Mouse (Mus musculus) cerebellum, postnatal 10 days (tissue): ENCODE measurements around the gene Zfp385b.

ENCODE experiments used
- DNase-seq, 2 experiments: peaks; one replicate each; pipeline ENCODE4 v3.0.0; 2021; ENCODE audit warnings: mixed read lengths in 2 of 2

Zfp385b gene

DNA sequence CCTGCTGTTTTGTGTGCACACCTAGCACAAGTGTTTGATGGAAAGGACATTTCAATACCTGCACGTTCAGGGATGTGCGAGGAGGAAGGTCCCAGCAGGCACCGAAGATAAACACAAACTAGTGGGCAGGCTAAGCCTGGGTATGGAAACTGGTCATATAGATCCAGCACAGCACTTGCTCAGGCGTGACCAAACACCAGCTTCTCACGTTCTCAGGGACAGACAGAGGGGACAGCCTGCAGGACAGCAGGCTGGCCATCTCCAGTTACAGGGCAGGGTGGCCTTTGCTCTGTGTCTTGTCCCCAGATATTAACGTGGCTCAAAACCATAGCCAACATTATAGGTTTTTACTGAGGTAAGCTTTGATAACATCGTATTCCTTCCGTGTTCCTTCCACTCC lies 128.3 kb downstream of the Zfp385b start:
- no peak for DNase-seq

DNA sequence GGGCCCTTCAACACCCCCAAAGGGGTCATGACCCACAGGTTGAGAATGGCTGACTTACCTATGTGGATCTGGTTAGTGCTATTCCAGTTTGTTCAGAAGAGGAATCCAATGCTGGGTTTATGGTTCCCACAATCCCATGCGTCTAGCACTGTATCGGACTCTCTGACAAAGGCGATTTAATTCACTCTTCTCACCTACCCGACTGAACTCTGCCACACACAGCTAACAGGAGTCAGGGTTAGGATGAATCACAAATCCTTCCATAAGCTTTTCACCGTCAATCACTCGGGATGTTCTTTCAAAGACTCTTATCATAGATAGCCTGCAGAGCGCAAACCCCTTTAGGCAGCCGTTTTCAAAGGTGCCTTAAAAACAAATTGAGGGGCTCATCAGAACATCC lies 129.1 kb downstream of the Zfp385b start:
- no peak for DNase-seq

DNA sequence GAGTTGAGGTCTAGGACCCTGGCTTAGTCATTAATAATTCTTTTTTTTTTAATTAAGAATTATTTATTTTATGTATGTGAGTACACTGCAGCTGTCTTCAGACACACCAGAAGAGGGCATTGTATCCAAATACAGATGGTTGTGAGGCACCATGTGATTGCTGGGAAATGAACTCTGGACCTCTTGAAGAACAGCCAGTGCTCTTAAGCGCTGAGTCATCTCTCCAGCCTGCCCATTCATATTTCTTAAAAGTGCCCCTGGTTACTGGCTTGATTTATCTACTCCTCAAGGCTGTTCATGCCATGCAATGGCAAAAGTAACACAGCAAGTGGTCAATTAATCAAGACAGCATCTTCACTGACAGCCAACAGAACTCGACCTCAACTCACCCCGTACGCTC lies 130.8 kb downstream of the Zfp385b start:
- DNase-seq = no peak

DNA sequence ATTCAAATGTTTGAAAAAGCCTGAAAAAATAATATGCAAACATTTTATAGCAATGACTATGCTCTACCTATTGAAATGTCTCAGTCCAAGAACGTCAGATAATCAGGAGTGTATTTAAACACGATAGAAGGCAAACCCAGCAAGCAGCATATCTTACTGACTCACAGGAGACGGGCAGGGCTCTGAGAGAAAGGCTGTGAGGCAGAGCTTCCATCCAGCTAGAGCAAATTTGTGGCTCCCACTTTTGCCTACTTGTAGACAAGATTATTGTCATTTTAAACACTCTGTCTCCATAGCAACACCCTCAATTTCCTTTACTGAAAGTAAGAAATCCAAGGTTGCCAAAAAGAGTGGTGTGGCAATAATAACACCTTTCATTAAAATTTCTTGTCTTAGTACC lies 135.4 kb downstream of the Zfp385b start:
- DNase-seq = no peak

DNA sequence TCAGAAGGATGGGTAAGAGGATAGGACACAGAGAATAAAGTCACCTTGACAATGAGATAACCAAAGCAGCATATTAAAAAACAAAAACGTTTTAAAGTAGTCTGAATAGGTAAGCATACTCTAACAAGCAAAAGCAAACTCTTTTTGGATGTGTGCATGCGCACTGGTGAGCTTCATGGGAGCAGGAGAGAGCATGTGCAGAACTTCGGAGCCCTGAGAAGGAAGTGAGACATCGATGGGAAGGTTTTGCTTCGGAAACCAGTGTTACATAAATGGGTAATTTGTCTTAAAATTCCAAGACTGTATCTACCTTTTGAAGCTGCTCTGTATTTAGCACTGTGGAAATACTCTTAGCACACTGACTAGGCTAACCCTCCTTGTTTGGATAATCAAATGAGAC lies 137.2 kb downstream of the Zfp385b start:
- no peak for DNase-seq

DNA sequence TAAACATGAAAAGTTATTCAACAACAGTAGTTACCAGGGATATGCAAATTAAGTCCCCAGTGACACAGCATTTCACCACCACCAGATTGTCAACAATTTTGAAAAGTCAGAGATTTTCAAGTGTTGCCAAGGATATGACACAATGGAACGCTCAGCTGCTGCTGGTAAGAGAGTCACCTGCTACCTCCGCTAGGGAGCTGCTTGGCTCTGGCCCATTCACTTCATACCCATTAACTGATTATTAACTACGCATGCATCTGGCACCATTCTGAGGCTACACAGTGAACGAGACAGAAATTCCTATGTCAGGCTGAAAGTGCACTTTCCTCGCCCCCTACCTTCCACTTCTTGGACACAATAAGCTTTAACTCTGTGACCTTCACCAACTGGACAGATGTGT lies 137.7 kb downstream of the Zfp385b start:
- DNase-seq = peak; percentile 41 to 49

DNA sequence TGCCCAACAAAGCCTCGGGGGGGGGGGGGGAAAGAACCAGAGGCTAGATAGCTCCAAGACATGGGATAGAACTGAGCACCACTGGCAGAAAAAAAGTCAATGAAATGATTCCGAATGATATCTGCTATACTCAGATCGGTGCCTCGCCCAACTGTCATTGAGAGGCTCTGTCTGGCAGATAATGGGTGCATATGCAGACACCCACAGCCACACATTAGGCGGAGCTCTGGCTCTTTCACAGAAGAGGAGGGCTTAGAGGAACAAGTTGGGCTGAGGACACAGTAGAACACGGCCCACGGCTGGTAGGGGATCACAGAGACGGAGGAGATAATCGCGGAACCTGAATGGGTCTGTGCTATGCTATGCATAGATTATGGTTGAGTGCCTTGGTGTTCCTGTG lies 145.7 kb downstream of the Zfp385b start:
- no peak for DNase-seq

DNA sequence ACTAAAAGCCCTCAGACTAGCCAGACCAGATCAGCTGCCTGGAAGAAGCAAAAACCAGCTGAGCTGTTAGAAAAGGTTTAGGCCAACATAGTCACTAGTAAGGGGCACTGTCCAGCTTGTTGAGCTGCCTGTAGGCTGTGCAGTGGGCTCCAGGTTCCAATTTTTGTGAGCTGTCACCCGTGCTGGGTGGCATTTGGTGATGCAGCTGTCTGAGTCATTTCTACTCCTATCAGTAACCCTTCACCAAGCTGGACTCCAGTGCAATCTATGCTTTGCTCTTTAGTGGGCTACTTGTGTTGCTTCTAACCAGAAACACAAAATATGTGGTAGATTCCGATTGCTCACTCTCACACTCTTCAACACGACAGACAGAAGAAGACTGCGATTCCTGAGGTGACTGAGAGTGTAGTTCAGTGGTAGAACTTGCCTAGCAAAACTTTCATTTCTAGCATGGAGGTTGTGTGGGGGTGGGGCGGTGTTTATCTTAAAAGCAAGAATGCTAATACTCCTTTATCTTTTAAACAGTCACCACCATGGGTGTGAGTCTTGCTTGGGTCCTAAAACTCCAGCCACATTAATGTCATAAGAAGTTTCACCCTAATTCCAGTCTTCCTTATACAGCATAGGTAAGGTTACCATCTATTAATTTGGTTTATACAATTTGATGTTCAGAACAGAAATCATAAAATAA lies 147.1 kb downstream of the Zfp385b start:
- DNase-seq = no peak

DNA sequence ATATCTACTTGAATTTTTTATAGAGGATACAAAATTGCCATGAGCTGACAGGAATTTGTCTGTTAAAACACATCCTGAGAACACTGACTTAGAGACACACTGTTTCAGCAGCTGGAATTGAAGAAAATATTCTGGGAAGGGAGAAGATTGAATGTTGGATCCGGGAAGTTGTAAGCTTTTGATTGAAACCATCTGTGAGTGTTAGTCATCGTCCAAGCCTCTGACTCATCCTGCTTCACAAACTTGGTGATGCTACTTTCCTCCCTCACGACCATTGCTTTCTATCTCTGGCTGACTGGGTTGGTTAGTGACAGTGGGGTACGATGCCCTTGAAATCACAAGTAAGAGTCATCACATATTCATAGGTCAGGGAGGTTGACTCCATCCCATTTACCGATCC lies 157.3 kb downstream of the Zfp385b start:
- DNase-seq = no peak

DNA sequence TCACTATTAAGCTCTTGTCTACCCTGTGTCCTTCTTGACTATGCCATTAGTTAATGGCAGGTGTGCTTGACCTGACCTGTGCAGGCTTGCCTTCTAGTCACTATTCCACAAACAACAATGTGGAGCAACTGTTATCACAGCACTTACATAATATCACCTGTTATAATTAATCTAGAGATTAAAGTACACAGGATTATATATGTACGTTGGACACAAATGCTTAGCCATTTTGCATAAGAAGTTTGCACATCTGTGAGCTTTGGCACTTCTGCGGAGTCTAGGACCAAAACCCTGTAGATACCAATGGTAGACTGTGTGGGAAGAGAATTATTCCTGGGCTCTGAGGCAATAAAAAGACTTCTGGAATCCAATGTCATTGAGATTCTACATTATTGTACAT lies 165.8 kb downstream of the Zfp385b start:
- DNase-seq = no peak

DNA sequence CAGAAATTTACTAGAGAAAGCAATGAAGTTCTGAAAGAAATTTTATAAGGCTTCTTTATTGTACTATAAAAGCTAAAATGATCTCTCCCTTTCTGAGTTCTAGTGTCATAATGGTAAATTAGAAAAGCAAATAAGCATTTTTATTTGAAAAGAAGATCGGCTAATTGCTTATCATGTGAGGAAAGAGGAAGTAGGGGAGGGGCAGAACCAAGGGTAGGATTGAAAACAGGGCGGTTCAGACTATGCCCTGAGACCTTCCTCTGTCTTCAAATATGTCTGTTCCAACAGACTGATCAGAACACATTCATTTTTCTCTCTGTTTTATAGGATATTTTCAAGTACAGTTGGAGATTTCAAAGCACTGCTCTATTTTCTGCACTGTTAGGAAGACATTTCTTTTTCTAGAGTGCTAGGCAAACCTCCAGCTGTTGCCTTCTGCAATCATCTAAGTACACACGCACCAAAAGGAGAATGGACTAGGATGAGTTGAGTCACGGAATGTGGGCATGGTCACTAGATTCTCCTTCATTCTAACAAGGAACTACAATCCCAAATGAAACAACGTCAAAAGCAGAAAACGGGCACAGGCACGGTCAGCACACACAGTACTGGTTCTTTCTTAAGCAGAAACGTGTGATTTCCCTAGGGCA lies 177.8 kb downstream of the Zfp385b start:
- no peak for DNase-seq

DNA sequence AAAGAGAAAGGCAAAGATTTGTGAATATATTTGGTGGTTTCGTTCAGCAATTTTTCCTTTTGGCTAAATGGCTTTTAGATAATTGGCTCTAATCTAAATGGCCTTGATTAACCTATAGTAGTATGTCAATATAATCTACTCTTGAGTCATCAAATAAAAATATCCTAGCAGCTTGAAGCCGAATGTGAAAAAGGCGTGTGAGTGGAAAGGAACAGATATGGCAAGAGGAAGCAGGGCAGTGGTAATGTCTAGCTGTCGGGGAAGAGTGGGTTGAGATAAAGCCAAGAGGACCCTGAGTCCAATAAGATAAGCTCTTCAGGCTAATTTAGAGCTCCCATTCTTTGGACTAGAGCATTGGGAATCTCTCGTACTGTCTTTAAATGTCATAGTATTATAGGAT lies 179.4 kb downstream of the Zfp385b start:
- DNase-seq = no peak

DNA sequence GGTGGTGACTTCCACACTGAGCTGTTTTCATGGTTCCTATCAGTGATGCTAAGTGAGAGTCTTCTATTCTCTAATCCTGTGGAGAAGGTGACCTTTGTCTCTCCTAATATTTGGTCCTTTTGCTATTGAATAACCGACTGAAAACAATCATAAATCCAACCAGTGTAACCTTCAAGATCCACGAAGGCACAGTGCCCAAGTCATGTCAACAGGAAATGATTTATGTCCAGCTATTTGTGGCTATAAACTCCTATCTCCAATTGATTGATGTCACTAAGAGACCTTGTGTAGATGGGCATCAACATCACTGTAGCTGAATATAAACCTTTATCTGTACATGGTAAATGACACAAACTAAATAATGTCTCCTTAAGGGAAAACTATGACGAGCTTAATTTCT lies 187.8 kb downstream of the Zfp385b start:
- DNase-seq = no peak

DNA sequence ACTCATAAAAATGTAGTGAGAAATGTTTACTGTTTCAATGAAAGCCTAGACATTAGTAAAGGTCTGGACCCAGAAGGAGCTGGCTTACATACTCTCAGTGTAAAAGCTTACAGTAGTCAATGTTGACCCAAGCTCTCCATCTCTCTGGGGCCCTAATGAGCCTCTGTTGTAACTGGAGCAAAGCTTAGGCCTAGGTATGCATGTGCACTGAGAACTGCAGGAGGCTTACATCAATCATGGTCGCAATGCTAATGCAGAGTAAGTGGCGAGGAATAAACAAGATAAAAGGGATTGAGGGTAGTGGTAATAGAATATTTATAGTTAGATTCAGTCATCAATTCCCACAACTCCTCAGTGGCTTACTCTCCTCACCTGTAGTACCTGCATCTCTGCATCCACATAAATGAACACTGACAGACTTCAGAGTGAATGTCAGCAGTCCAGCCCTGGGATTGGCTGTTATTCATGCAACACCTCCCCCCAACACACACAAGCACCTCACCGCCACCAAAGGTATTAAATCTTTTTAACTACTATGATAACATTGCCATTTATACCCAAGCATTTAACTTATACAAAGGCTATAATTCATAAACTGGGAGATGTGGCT lies 191.7 kb downstream of the Zfp385b start:
- no peak for DNase-seq

DNA sequence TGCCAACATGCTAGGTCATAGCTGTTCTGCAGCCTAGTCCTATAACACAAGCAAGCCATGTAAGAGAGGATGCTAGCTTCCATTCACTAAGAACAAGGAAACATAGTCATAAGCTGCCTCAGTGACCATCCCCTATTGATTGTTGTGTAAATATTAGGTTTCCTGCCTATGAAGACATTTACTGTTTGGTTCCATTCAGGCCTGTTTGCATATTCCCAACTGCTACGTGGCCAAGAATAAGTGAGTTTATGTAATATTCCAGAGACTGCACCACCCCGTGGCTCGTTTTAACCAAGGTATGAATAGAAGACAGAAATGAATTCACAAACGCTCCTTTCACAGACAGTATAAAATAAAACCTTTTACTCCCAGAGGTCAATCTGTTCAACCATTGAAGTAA lies 200.8 kb downstream of the Zfp385b start:
- DNase-seq = no peak

DNA sequence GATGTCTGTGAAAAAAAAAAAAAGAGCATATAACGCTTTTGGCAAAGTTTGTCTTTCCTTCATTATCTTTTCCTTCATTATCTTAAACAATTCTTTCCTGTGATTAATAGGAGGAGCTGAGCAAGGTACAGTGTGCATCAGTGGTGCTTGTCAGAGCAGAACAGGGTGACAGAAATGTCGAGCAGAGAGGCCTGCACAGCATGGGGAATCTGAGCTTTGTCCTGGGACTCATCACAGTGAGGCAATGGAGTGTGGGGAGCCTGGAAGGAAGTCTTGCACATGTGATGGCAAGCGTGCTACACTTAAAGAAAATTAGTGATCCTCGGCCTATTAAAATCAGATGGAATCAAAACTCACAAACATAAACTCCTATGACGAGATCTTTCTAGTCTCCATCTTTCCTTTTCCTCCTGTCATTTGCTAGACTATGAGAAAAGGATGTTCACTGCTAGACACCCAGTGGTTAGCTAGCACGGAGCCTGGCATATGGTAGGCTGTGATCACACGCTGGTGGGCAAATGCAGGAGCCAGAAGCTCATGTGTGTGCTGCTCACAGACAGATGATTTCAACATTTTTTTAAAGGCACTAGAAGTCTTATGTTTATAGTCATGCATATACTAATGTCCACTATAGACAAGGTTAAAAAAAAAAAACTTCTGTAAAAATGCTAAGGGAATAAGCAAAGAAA lies 209.0 kb downstream of the Zfp385b start:
- DNase-seq = peak in 1 of 2 experiments; percentile 55

DNA sequence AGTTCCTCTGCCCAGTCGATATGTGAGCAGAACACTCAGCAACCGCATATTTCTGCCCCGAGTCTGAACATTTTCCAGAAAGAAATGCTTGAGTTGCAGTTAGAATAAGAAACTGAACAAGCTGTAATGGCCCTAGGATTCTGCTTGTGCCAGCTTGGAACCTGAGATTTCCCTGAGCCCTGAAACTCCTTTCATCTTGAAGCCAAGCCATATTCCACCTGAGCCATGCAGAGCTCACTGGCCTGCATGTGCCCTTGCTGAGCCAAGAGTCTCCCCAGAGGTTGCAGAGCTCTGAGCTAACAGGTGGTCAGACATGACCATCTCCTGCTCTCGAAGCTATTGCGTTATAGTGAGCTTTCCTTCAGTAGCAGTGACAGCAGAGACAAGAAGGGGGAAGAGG lies 210.0 kb downstream of the Zfp385b start:
- peak; percentile 37 to 51 for DNase-seq

DNA sequence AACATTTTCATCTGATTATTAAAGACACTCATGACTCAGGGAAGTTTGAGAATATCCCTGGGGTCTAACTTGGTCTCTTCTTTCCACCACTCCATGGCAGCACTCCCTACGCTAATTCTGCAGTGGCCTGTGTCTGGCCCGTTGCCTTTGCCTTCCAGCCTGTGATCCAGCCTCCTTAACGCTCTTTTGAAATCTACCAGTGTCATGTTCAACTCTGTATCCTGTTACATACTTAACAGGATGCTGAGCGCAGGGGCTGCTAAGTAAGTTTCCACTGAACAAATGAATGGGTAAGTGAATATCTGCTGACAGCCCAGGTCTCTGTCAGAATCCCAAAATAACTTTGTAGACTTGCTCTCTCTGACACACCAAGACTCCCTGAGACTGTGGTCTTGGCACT lies 210.8 kb downstream of the Zfp385b start:
- no peak for DNase-seq

DNA sequence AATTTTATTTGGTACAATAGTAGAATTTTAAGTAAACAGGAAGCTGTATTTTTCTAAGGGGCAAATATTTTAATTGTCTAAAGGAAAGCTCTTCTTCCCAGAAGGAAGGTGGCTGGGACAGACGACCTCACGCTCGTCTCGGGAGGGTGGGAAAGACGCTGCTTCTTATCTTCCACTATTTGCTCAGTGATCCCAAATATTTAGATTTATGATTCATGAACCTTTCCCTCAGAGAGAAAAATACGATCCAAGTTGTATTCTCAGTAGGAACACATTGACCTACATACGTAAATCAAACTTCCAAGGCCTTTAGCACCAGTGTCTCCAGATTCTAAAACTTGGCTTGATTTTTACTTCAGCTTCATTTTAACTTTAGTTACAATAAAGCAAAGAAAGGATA lies 226.0 kb downstream of the Zfp385b start:
- DNase-seq = no peak

DNA sequence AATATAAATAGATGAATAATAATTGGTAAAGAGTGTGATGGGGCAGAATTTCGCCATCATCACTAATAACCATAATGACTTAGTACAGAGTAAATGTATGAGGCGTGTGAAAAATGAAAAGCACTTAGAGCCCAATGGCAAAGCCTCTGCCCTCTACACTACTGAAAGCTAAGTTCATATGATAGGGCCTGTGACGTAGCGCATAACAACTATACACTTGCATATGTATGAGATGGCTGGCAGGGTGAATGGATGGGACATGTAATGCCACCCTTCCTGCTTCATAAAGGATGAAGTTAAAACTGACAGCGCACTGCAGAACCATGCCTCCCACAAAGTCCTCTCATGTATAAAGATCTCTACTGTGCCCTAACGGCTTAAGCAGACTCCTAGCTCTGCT lies 226.9 kb downstream of the Zfp385b start:
- DNase-seq = no peak

DNA sequence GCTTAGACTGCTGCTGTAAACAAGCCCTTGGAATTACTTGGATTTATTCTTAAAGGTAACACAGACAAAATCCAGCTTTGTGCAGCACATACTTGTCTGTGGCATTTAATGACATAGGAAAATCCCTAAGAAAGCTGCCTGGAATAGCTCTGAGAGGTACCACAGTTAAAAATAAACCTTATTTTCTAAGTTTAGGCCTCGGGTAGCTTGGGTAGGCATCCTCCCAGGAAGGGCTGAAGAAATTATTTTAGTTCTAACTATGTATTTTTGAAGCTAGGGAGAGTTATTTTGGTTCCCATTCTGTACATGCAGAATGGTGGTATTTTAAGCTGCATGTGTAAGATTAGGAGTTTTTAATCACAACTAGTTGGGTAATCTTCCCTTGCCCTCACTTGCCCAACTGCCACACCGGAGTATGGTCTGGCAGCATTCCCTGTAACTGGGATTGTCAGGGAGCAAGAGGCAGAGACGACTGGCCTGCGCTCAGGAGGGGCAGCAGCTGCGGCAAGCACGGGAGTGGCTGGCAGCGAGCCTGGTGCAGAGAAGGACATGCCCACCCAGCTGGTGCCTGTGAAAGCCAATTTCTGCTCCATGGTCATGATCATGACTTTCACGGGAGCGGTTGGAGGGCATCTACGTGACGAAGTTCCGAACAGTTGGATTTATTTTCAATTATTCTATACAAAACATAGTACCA lies 230.1 kb downstream of the Zfp385b start:
- DNase-seq = peak; percentile 99

DNA sequence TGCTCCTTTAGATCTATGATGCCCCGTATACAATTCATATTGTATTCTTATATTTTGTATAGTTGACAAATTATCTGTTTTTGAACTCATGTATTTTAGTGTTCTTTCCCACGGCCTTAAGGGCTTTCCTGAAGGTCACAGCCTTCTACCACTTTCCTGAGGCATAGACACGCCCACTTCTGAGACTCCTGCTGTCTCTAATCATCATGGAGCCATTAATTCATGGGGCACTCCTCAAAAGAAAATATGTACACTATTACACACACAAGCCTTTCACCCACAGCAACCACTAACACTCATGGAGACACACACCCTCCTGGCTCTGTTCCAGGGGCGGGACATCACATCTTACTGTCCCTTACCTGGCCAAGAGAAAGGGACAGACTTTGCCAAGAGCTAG lies 232.1 kb downstream of the Zfp385b start:
- DNase-seq = peak in 1 of 2 experiments; percentile 33
